Mouse (Mus musculus) mammary gland, adult 2 months (tissue): Measurements from ENCODE around the gene Zmat3. TPM values are rescaled to one million over a fixed set of nuclear protein-coding genes. Genes with fewer than 3 reads are reported as not detected.

ENCODE experiments used
- polyA plus RNA-seq: library from polyadenylated mRNA; depleted of rRNA; stranded (reverse); fragments of >200 nt; gene quantifications from 2 replicates; pipeline ENCODE4 v1.2.3, GENCODE M21; 2012; ENCODE audit warnings: low replicate concordance; rRNA removed

Zmat3 gene
- 9.7 and 10.3 TPM in 2 replicates for polyA plus RNA-seq

GRCm38 (mm10) chr3:32365546-32366245 lies at the start of gene Zmat3:
Gene Zmat3 (minus strand): TSS chr3:32366014.

GRCm38 (mm10) chr3:32397461-32398174 lies 31.8 kb upstream of the Zmat3 start, which contains the start of gene Pik3ca:
Gene Pik3ca (plus strand): TSS chr3:32397671.

Other genes with a start within 250 kb of the Zmat3 start
- 3.4 and 9.5 TPM in 2 replicates for gene Pik3ca, start 31.7 kb upstream of the Zmat3 start, polyA plus RNA-seq
- gene Kcnmb3, start 126.2 kb upstream of the Zmat3 start, polyA plus RNA-seq: 0.10 TPM in 1 of 2 replicates, not detected in the other
- 18.3 and 32.3 TPM in 2 replicates for gene Zfp639, start 144.2 kb upstream of the Zmat3 start, polyA plus RNA-seq
- gene Mfn1, start 163.5 kb upstream of the Zmat3 start, polyA plus RNA-seq: 5.9 and 19.4 TPM in 2 replicates